14 mouse cellular contexts compared by ENCODE assay signal in the genomic region with DNA sequence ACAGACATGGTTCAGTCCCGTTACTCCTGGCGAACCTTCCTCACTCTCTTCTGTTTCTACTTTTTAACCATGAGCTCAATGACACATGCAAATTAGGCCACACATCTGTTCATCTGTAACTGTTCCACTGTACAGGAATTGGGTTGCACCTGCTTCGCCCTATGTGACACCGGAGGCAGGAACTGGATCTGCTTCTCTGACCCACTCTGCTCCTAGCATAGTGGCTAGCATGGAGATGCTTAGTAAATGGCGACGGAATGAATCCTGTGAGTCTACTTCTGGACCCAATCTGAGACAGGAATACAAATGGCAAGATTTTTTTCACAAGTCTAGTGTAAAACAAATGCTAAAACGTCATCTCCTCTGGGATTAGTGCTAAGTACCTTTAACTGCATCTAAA.
A peak's percentile ranks its signal among the peaks of the same experiment; 100 is the strongest.
DNase-seq lines count a peak whose midpoint lies in the region; ATAC-seq and TF ChIP-seq lines count a peak whose summit lies in the region.
"Had no signal": no experiment of that assay in that cellular context is flagged by ENCODE, and none has a peak within 500 bp of the region (broad histone marks: within the 10 kb centered on the region; RNA-seq: fewer than 3 reads in every experiment).

No protein-coding gene starts in this region.

- H3K27me3 ChIP-seq in forebrain, postnatal 0 days (ENCODE audit: insufficient read depth, low read length) = no peaks in the 10 kb centered on the region
- no peaks in the 10 kb centered on the region for H3K27me3 ChIP-seq in midbrain, embryonic 14.5 days (ENCODE audit: control insufficient read depth, insufficient read depth, low read length)
- H3K27me3 ChIP-seq in embryonic facial prominence, embryonic 10.5 days (replicated peaks; ENCODE audit: low read depth, poor library complexity, severe bottlenecking) = no peaks in the 10 kb centered on the region

- WGBS in forebrain, postnatal 0 days = 28% methylated on average over 7 of the region's 7 CpGs
- 44% methylated on average over 7 of the region's 7 CpGs for WGBS in midbrain, embryonic 14.5 days
- WGBS in embryonic facial prominence, embryonic 10.5 days = 69% methylated on average over 7 of the region's 7 CpGs

- peak; percentile 49 for ATAC-seq in forebrain, postnatal 0 days
- ATAC-seq in midbrain, embryonic 14.5 days (ENCODE audit: low FRiP score, low TSS enrichment) = no peak; the same call in 1 of the 2 replicates

- H3K4me3 ChIP-seq in forebrain, postnatal 0 days (ENCODE audit: low read depth, low read length) = no peak overlapping the region
- no peak overlapping the region for H3K4me3 ChIP-seq in midbrain, embryonic 14.5 days (replicated peaks; ENCODE audit: low read depth, low read length)
- H3K4me3 ChIP-seq in embryonic facial prominence, embryonic 10.5 days = no peak overlapping the region

- H3K9me3 ChIP-seq in forebrain, postnatal 0 days (ENCODE audit: low read length) = no peaks in the 10 kb centered on the region
- no peaks in the 10 kb centered on the region for H3K9me3 ChIP-seq in midbrain, embryonic 14.5 days (ENCODE audit: control insufficient read depth, low read length)
- H3K9me3 ChIP-seq in embryonic facial prominence, embryonic 10.5 days = no peaks in the 10 kb centered on the region

- peaks cover 3% of the 10 kb centered on the region for H3K4me1 ChIP-seq in forebrain, postnatal 0 days (ENCODE audit: insufficient read depth)
- peaks cover 15% of the 10 kb centered on the region for H3K4me1 ChIP-seq in midbrain, embryonic 14.5 days (ENCODE audit: control insufficient read depth, insufficient read depth, low read length)
- H3K4me1 ChIP-seq in embryonic facial prominence, embryonic 10.5 days = no peaks in the 10 kb centered on the region

- no peaks in the 10 kb centered on the region for H3K36me3 ChIP-seq in forebrain, postnatal 0 days (ENCODE audit: insufficient read depth)
- H3K36me3 ChIP-seq in midbrain, embryonic 14.5 days (ENCODE audit: control insufficient read depth, insufficient read depth, low read length) = no peaks in the 10 kb centered on the region
- no peaks in the 10 kb centered on the region for H3K36me3 ChIP-seq in embryonic facial prominence, embryonic 10.5 days (replicated peaks)

- H3K4me2 ChIP-seq in forebrain, postnatal 0 days (ENCODE audit: low read depth) = no peak overlapping the region
- H3K4me2 ChIP-seq in midbrain, embryonic 14.5 days (ENCODE audit: low read length) = no peak overlapping the region

- peak overlapping the region; percentile 72 for H3K27ac ChIP-seq in forebrain, postnatal 0 days (ENCODE audit: low read depth, low read length)
- no peak overlapping the region for H3K27ac ChIP-seq in midbrain, embryonic 14.5 days (replicated peaks; ENCODE audit: low read depth, low read length)
- no peak overlapping the region for H3K27ac ChIP-seq in embryonic facial prominence, embryonic 10.5 days (replicated peaks)

- H3K9ac ChIP-seq in forebrain, postnatal 0 days = no peak overlapping the region
- H3K9ac ChIP-seq in midbrain, embryonic 14.5 days (replicated peaks; ENCODE audit: low read length) = no peak overlapping the region

- peak; percentile 6 for DNase-seq in cerebellum, adult 9-10 months
- DNase-seq in cerebellum, adult 11-12 months = no peak
- peak; percentile 31 for DNase-seq in brain, adult 2 months (ENCODE audit: low read depth, low spot score)
- DNase-seq in forebrain, postnatal 0 days = no peak
- peak; percentile 48 for DNase-seq in midbrain, embryonic 14.5 days
- DNase-seq in urinary bladder, postnatal 36 days (ENCODE audit: low spot score in 2 of 2) = no peak
- no peak for DNase-seq in embryonic facial prominence, embryonic 10.5 days (ENCODE audit: low spot score)
- no peak for DNase-seq in layer of hippocampus, postnatal 25 days (ENCODE audit: extremely low spot score in 1 of 2, low spot score in 1 of 2)
- DNase-seq: cerebellum, adult 11 months; heart, adult 18-20 months; kidney, adult 8-10 months; kidney, postnatal 25 days; lung, postnatal 14 days; right cerebral cortex, adult 18-20 months had no signal

- no peak for TF ChIP-seq CTCF in forebrain, postnatal 0 days (IDR thresholded peaks at IDR 0.05; ENCODE audit: low read depth)

Comparison
In these comparisons a context has a peak if more than half of its experiments do, and no peak if none do; other contexts are left out.
1. DNase-seq: peak in cerebellum, adult 9-10 months (single experiment), brain, adult 2 months (single experiment) and midbrain, embryonic 14.5 days (single experiment); none in cerebellum, adult 11-12 months (single experiment), forebrain, postnatal 0 days (single experiment), urinary bladder, postnatal 36 days (0 of 2), embryonic facial prominence, embryonic 10.5 days (single experiment) and layer of hippocampus, postnatal 25 days (0 of 2).